Mouse (Mus musculus) kidney, adult 2 months (tissue): ENCODE measurements around the gene Dnm2.

Source experiments
- CTCF ChIP-seq: fragments of 200-500 bp; conservative IDR thresholded peaks from 2 replicates; pipeline ENCODE4 v1.5.1; 2011; ENCODE audit warnings: low read depth, mild to moderate bottlenecking, control low read depth, low read length, moderate library complexity, mixed read lengths; ENCODE audit not compliant: insufficient read depth, insufficient read length
- POLR2A ChIP-seq: fragments of 200-500 bp; IDR thresholded peaks from one replicate; pipeline ENCODE4 v1.6.1; 2011; ENCODE audit warnings: low read depth, low read length, control low read depth

DNA sequence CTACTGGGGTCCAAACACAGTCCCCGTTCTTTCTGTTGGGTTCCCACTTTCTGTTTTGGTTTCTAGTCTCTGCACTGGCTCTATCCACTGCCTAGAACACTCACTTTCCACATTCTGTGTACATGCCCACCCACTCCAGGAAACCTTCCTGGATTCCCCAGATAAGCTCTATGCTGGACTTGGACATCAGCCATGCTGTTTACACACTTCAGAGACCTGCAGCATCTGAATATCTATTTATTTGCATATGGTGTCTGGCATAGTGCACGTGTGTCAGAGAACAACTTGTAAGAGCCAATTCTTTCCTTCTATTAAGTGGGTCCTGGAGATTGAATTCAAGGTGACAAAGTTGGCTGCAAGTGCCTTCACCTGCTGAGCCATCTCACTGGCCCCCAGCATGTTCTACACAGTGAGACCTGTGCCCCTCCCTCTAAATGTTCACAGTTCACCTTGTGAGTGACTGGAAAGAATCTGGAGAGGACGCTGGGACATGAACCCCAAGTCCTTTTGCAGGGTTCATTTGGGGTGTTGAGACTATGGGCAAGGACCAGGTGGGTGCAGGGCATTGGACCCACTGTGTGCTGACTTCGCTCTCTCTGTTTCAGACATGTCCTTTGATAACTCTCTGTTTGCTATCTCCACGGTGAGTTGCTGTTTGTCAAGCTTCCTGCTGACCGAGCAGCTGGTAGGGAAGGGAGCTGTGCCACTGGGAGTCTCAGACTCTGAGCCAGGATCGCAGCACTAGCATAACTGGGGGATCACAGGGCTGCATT lies 115.5 kb downstream of the Dnm2 start:
- TF ChIP-seq POLR2A = no peak
- no peak for TF ChIP-seq CTCF
